Mouse (Mus musculus) embryonic facial prominence, embryonic 15.5 days (tissue): ENCODE data around the gene Nbr1. TPM values are rescaled to one million over a fixed set of nuclear protein-coding genes. Genes with fewer than 3 reads are reported as not detected.

Experiments
- ATAC-seq: fragments of 200-750 bp; cut with Nextera tagmentation; 2 replicates; pipeline ENCODE4 v1.8.0; 2017; ENCODE audit warnings: low read depth, moderate TSS enrichment; ENCODE audit not compliant: insufficient number of reproducible peaks, low FRiP score, low TSS enrichment
- H3K27ac ChIP-seq: fragments of 300-500 bp; sonication (generic); replicated peaks from 2 replicates; pipeline ENCODE4 v1.5.1; 2015; ENCODE audit warnings: mild to moderate bottlenecking, inconsistent platforms
- H3K27me3 ChIP-seq: fragments of 300-500 bp; sonication (generic); 2 replicates; pipeline ENCODE4 v1.6.1; 2015; ENCODE audit warnings: inconsistent platforms
- H3K36me3 ChIP-seq: fragments of 300-500 bp; sonication (generic); 2 replicates; pipeline ENCODE4 v1.6.1; 2015; ENCODE audit warnings: mild to moderate bottlenecking, inconsistent platforms
- H3K4me1 ChIP-seq: fragments of 300-500 bp; sonication (generic); 2 replicates; pipeline ENCODE4 v1.6.1; 2015; ENCODE audit warnings: inconsistent platforms
- H3K4me2 ChIP-seq: fragments of 300-500 bp; sonication (generic); replicated peaks from 2 replicates; pipeline ENCODE4 v1.6.1; 2015; ENCODE audit warnings: mild to moderate bottlenecking, inconsistent platforms
- H3K4me3 ChIP-seq: fragments of 300-500 bp; sonication (generic); replicated peaks from 2 replicates; pipeline ENCODE4 v1.5.1; 2015; ENCODE audit warnings: mild to moderate bottlenecking, inconsistent platforms
- H3K9ac ChIP-seq: fragments of 300-500 bp; sonication (generic); 2 replicates; pipeline ENCODE4 v1.6.1; 2015; ENCODE audit warnings: inconsistent platforms
- H3K9me3 ChIP-seq: fragments of 300-500 bp; sonication (generic); replicated peaks from 2 replicates; pipeline ENCODE4 v1.6.1; 2016; ENCODE audit warnings: inconsistent platforms
- WGBS: fragments of 180-500 bp; shearing (Covaris S2); methylation state at CpG from one replicate; pipeline ENCODE4 v1.1.7; 2015; 5-methylcytosine and 5-hydroxymethylcytosine counted together
- polyA plus RNA-seq: library from polyadenylated mRNA; unstranded; fragments of >200 nt; fragmentation: Nextera tagmentation; extraction: Ambion mirVana; gene quantifications from 2 replicates; pipeline ENCODE4 v1.2.1, GENCODE M21; 2015

The Nbr1 gene
- 72.9 and 73.6 TPM in 2 replicates for polyA plus RNA-seq

GRCm38 (mm10) chr11:101551751-101552475 is at the start of gene Nbr1, which contains the start of gene Brca1:
Gene Nbr1 (plus strand): TSS chr11:101552149.
Gene Brca1 (minus strand): TSS chr11:101551955.
- ATAC-seq: peak; percentile 83
- H3K9me3 ChIP-seq: no peaks in the 10 kb centered on the region
- H3K27me3 ChIP-seq: no peaks in the 10 kb centered on the region
- H3K27ac ChIP-seq: peak within 1 kb of the TSS; percentile 95
- peak within 1 kb of the TSS; percentile 63 for H3K4me2 ChIP-seq
- H3K4me1 ChIP-seq: peaks cover 23% of the 10 kb centered on the region
- under 1% methylated on average over 43 of the region's 43 CpGs for WGBS
- peak within 1 kb of the TSS; percentile 88 for H3K4me3 ChIP-seq
- H3K9ac ChIP-seq: peak within 1 kb of the TSS; percentile 75
- H3K36me3 ChIP-seq: peaks cover 12% of the 10 kb centered on the region

GRCm38 (mm10) chr11:101506269-101506780 is 45.6 kb upstream of the Nbr1 start:
- Histone ChIP-seq H3K36me3 (peaks cover 32% of the 10 kb centered on the region), H3K27ac (no peak overlapping the region), H3K27me3 (no peaks in the 10 kb centered on the region), H3K4me3 (no peak overlapping the region), H3K9me3 (no peaks in the 10 kb centered on the region), H3K4me1 (no peaks in the 10 kb centered on the region), H3K9ac (no peak overlapping the region), H3K4me2 (no peak overlapping the region)
- no peak for ATAC-seq
- 90% methylated on average over 5 of the region's 5 CpGs for whole genome bisulfite sequencing

- Histone ChIP-seq H3K4me1 (no peaks in the 10 kb centered on the region), H3K27me3 (no peaks in the 10 kb centered on the region), H3K9me3 (no peaks in the 10 kb centered on the region), H3K4me3 (no peak overlapping the region), H3K4me2 (no peak overlapping the region), H3K9ac (no peak overlapping the region), H3K27ac (no peak overlapping the region), H3K36me3 (peaks cover 35% of the 10 kb centered on the region)
- no peak for ATAC-seq
- 87% methylated on average over 7 of the region's 7 CpGs for WGBS
These were observed 44.9 kb upstream of the Nbr1 start for GRCm38 (mm10) chr11:101507090-101507489.

- ATAC-seq: no peak
- Histone ChIP-seq H3K4me3 (no peak overlapping the region), H3K4me1 (no peaks in the 10 kb centered on the region), H3K27me3 (no peaks in the 10 kb centered on the region), H3K9ac (no peak overlapping the region), H3K36me3 (peaks cover 33% of the 10 kb centered on the region), H3K4me2 (no peak overlapping the region), H3K9me3 (no peaks in the 10 kb centered on the region), H3K27ac (no peak overlapping the region)
- 83% methylated on average over 5 of the region's 5 CpGs for WGBS
These were observed 33.0 kb upstream of the Nbr1 start for GRCm38 (mm10) chr11:101518937-101519336.

GRCm38 (mm10) chr11:101519364-101519763 is 32.6 kb upstream of the Nbr1 start:
- Histone ChIP-seq H3K4me1 (no peaks in the 10 kb centered on the region), H3K4me2 (no peak overlapping the region), H3K9ac (no peak overlapping the region), H3K9me3 (no peaks in the 10 kb centered on the region), H3K4me3 (no peak overlapping the region), H3K27ac (no peak overlapping the region), H3K36me3 (peaks cover 34% of the 10 kb centered on the region), H3K27me3 (no peaks in the 10 kb centered on the region)
- 86% methylated on average over 6 of the region's 6 CpGs for WGBS
- no peak for ATAC-seq

- ATAC-seq: no peak
- no peak overlapping the region for H3K4me2 ChIP-seq
- H3K9ac ChIP-seq: no peak overlapping the region
- H3K27me3 ChIP-seq: no peaks in the 10 kb centered on the region
- WGBS: 92% methylated on average over 8 of the region's 8 CpGs
- no peak overlapping the region for H3K4me3 ChIP-seq
- no peaks in the 10 kb centered on the region for H3K9me3 ChIP-seq
- H3K4me1 ChIP-seq: no peaks in the 10 kb centered on the region
- H3K36me3 ChIP-seq: peaks cover 42% of the 10 kb centered on the region
- H3K27ac ChIP-seq: no peak overlapping the region
These were observed 27.5 kb upstream of the Nbr1 start for GRCm38 (mm10) chr11:101524446-101524845.

- Histone ChIP-seq H3K4me3 (no peak overlapping the region), H3K4me1 (no peaks in the 10 kb centered on the region), H3K27ac (no peak overlapping the region), H3K9ac (no peak overlapping the region), H3K27me3 (no peaks in the 10 kb centered on the region), H3K9me3 (no peaks in the 10 kb centered on the region), H3K4me2 (no peak overlapping the region), H3K36me3 (peaks cover 42% of the 10 kb centered on the region)
- 92% methylated on average over 10 of the region's 10 CpGs for WGBS
- ATAC-seq: no peak
These were observed 26.9 kb upstream of the Nbr1 start for GRCm38 (mm10) chr11:101525056-101525455.

- 86% methylated on average over 9 of the region's 9 CpGs for WGBS
- no peaks in the 10 kb centered on the region for H3K4me1 ChIP-seq
- H3K9ac ChIP-seq: no peak overlapping the region
- H3K9me3 ChIP-seq: no peaks in the 10 kb centered on the region
- no peak overlapping the region for H3K27ac ChIP-seq
- H3K4me2 ChIP-seq: no peak overlapping the region
- H3K36me3 ChIP-seq: peaks cover 42% of the 10 kb centered on the region
- H3K27me3 ChIP-seq: no peaks in the 10 kb centered on the region
- no peak for ATAC-seq
- no peak overlapping the region for H3K4me3 ChIP-seq
These were observed 25.9 kb upstream of the Nbr1 start for GRCm38 (mm10) chr11:101525936-101526595.

- peaks cover 44% of the 10 kb centered on the region for H3K36me3 ChIP-seq
- WGBS: 83% methylated on average over 4 of the region's 4 CpGs
- H3K4me1 ChIP-seq: no peaks in the 10 kb centered on the region
- no peak for ATAC-seq
- no peaks in the 10 kb centered on the region for H3K9me3 ChIP-seq
- no peak overlapping the region for H3K9ac ChIP-seq
- H3K4me3 ChIP-seq: no peak overlapping the region
- H3K4me2 ChIP-seq: no peak overlapping the region
- no peaks in the 10 kb centered on the region for H3K27me3 ChIP-seq
- H3K27ac ChIP-seq: no peak overlapping the region
These were observed 25.3 kb upstream of the Nbr1 start for GRCm38 (mm10) chr11:101526686-101527085.

GRCm38 (mm10) chr11:101543533-101543932 is 8.4 kb upstream of the Nbr1 start:
- 89% methylated on average over 9 of the region's 9 CpGs for WGBS
- Histone ChIP-seq H3K36me3 (peaks cover 4% of the 10 kb centered on the region), H3K27ac (no peak overlapping the region; the same call in 1 of the 2 replicates), H3K27me3 (no peaks in the 10 kb centered on the region), H3K4me2 (no peak overlapping the region), H3K9ac (no peak overlapping the region), H3K4me1 (no peaks in the 10 kb centered on the region), H3K4me3 (no peak overlapping the region), H3K9me3 (no peaks in the 10 kb centered on the region)
- no peak for ATAC-seq

GRCm38 (mm10) chr11:101544132-101544531 is 7.8 kb upstream of the Nbr1 start:
- Histone ChIP-seq H3K36me3 (peaks cover under 1% of the 10 kb centered on the region; the same call in 1 of the 2 replicates), H3K9me3 (no peaks in the 10 kb centered on the region), H3K4me3 (no peak overlapping the region), H3K27ac (no peak overlapping the region; the same call in 1 of the 2 replicates), H3K4me1 (no peaks in the 10 kb centered on the region), H3K27me3 (no peaks in the 10 kb centered on the region), H3K4me2 (no peak overlapping the region), H3K9ac (no peak overlapping the region)
- WGBS: 70% methylated on average over 1 of the region's 1 CpGs
- no peak for ATAC-seq
